Mouse (Mus musculus) mouse trophoblast stem cell (cell line): ENCODE data around the gene Foxo3.

Source experiments
- in situ Hi-C, 2 experiments: fragments of 300-500 bp; cut with MseI, MboI; formaldehyde crosslinking; loops; 2 replicates in 1 of 2; 3 replicates in 1 of 2; pipeline ENCODE4 v1.15.1; 2025

The Foxo3 gene

GRCm38 (mm10) chr10:42275871-42276501 is 569 bp downstream of the Foxo3 start:
- in situ Hi-C loops, result no loop called here

- in situ Hi-C loops, result no loop called here
These were observed 1.1 kb downstream of the Foxo3 start for GRCm38 (mm10) chr10:42275401-42275870.

- in situ Hi-C loops, result no loop called here
These were observed 1.7 kb downstream of the Foxo3 start for GRCm38 (mm10) chr10:42274712-42275400.

GRCm38 (mm10) chr10:42273760-42274691 is 2.5 kb downstream of the Foxo3 start:
- in situ Hi-C loops, result no loop called here

GRCm38 (mm10) chr10:42273403-42273759 is 3.2 kb downstream of the Foxo3 start:
- in situ Hi-C loops, result no loop called here

- in situ Hi-C loops, result no loop called here
These were observed 4.9 kb downstream of the Foxo3 start for GRCm38 (mm10) chr10:42271454-42272230.

GRCm38 (mm10) chr10:42270277-42271083 is 6.1 kb downstream of the Foxo3 start:
- in situ Hi-C loops, result no loop called here

- in situ Hi-C loops, result no loop called here
These were observed 7.1 kb downstream of the Foxo3 start for GRCm38 (mm10) chr10:42269281-42270025.

GRCm38 (mm10) chr10:42267811-42268545 is 8.6 kb downstream of the Foxo3 start:
- in situ Hi-C loops, result no loop called here

GRCm38 (mm10) chr10:42265021-42265689 is 11.4 kb downstream of the Foxo3 start:
- in situ Hi-C loops, result no loop called here

- in situ Hi-C loops, result no loop called here
These were observed 12.4 kb downstream of the Foxo3 start for GRCm38 (mm10) chr10:42264195-42264594.

GRCm38 (mm10) chr10:42263701-42264100 is 12.9 kb downstream of the Foxo3 start:
- in situ Hi-C loops, result no loop called here

- in situ Hi-C loops, result no loop called here
These were observed 14.5 kb downstream of the Foxo3 start for GRCm38 (mm10) chr10:42262061-42262460.

- in situ Hi-C loops, result no loop called here
These were observed 15.5 kb downstream of the Foxo3 start for GRCm38 (mm10) chr10:42261103-42261502.

- in situ Hi-C loops, result no loop called here
These were observed 16.0 kb downstream of the Foxo3 start for GRCm38 (mm10) chr10:42260523-42260922.

- in situ Hi-C loops, result no loop called here
These were observed 17.0 kb downstream of the Foxo3 start for GRCm38 (mm10) chr10:42259602-42260001.

GRCm38 (mm10) chr10:42257985-42258384 is 18.6 kb downstream of the Foxo3 start:
- in situ Hi-C loops, result no loop called here

GRCm38 (mm10) chr10:42254788-42255187 is 21.8 kb downstream of the Foxo3 start:
- in situ Hi-C loops, result no loop called here
